8 mouse cellular contexts compared by ENCODE assay signal in the genomic region with DNA sequence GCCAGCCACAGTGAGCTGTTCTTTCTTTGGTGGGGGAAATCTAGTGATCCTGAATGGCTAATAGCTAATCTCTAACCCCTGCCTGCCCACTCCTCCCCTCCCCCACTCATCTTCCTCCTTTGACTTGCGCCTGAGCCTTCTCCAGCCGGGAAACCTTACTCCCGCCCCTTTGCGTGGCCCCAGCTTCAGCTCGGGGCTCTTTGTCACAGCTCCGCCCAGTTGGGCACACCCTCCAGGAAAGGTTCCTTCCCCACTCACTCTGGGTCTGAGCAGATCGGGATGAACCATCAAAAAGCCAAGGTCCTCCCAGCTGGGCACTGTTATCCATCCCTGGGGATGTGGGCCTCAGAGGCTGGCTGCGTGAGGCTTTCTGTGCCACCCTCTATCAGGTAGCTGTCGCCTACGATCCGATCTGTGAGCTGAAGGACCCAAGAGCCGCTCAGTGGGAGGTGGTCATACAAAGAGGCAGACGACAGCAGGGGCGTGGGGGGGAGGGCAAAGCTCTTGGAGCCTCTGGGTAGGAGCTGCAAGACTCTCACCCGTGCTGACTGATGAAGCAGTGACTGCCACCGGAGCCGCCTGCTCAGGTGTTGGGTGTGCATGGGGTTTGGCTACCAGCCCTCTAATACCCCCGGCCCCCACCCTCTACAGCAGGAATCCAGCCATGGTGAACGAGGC. TPM values are rescaled to one million over a fixed set of nuclear protein-coding genes. Genes with fewer than 3 reads are reported as not detected.
DNase-seq lines count a peak whose midpoint lies in the region; ATAC-seq and TF ChIP-seq lines count a peak whose summit lies in the region.

No protein-coding gene starts in this region.

- no peaks in the 10 kb centered on the region for H3K9me3 ChIP-seq in lung, embryonic 14.5 days (ENCODE audit: low read depth, low read length)

- peak; percentile 55 for DNase-seq in CD4-positive helper T cell, adult 2 months (ENCODE audit: low read depth, low spot score)
- peak; percentile 72 to 79 for DNase-seq in adrenal gland, adult 18-20 months (ENCODE audit: low spot score in 2 of 2)
- DNase-seq in embryo, embryonic 9.5 days (ENCODE audit: extremely low spot score) = peak; percentile 85
- peak; percentile 81 to 87 for DNase-seq in heart, adult 2 months
- DNase-seq in kidney, adult 2 months = peak; percentile 89
- DNase-seq in lung, embryonic 14.5 days = peak; percentile 89
- DNase-seq in ovary, postnatal 10 days (ENCODE audit: low spot score) = peak; percentile 31
- DNase-seq in yolk sac, embryonic 10.5 days (ENCODE audit: low spot score) = peak; percentile 91

- no peak for TF ChIP-seq CTCF in heart, adult 2 months (IDR thresholded peaks at IDR 0.05)
- no peak for TF ChIP-seq CTCF in kidney, adult 2 months (conservative IDR thresholded peaks at IDR 0.05; ENCODE audit: insufficient read depth, insufficient read length, low read depth, low read length)
- TF ChIP-seq CTCF in lung, embryonic 14.5 days (IDR thresholded peaks at IDR 0.05; ENCODE audit: low read depth) = no peak

- H3K4me3 ChIP-seq in heart, adult 2 months = peak overlapping the region; percentile 52
- H3K4me3 ChIP-seq in kidney, adult 2 months (ENCODE audit: insufficient read depth, low read depth, low read length) = peak overlapping the region; percentile 56
- peak overlapping the region; percentile 74 for H3K4me3 ChIP-seq in lung, embryonic 14.5 days (ENCODE audit: low read depth, low read length)

- no peak for TF ChIP-seq EP300 in heart, adult 2 months (IDR thresholded peaks at IDR 0.05; ENCODE audit: insufficient read depth, low read depth, low read length)

- H3K27ac ChIP-seq in heart, adult 2 months = peak overlapping the region; percentile 91
- H3K27ac ChIP-seq in kidney, adult 2 months (ENCODE audit: insufficient read depth, low read depth, low read length) = peak overlapping the region; percentile 66; the same call in 1 of the 2 replicates
- peak overlapping the region; percentile 89 for H3K27ac ChIP-seq in lung, embryonic 14.5 days (ENCODE audit: low read depth)

- no peaks in the 10 kb centered on the region for H3K36me3 ChIP-seq in heart, adult 2 months (ENCODE audit: control insufficient read depth, insufficient read depth, low read length)
- H3K36me3 ChIP-seq in kidney, adult 2 months (ENCODE audit: control insufficient read depth, insufficient read depth, low read length) = no peaks in the 10 kb centered on the region; the same call in 1 of the 2 replicates
- H3K36me3 ChIP-seq in lung, embryonic 14.5 days (ENCODE audit: insufficient read depth) = peaks cover 35% of the 10 kb centered on the region

- intact Hi-C loops in heart, adult 2 months (cut with DNase I) = loop anchor here (5.0 kb wide), 1 partner anchor 111 kb away; a partner anchor contains a TSS

- H3K9ac ChIP-seq in heart, adult 2 months (ENCODE audit: low read depth, low read length) = peak overlapping the region; percentile 65
- peak overlapping the region; percentile 54 for H3K9ac ChIP-seq in lung, embryonic 14.5 days

- peaks cover 18% of the 10 kb centered on the region for H3K4me1 ChIP-seq in heart, adult 2 months (ENCODE audit: control insufficient read depth, insufficient read depth, low read length)
- peaks cover 15% of the 10 kb centered on the region for H3K4me1 ChIP-seq in kidney, adult 2 months (ENCODE audit: control insufficient read depth, insufficient read depth, low read length)
- peaks cover 23% of the 10 kb centered on the region for H3K4me1 ChIP-seq in lung, embryonic 14.5 days (ENCODE audit: insufficient read depth)

- ATAC-seq in lung, embryonic 14.5 days (ENCODE audit: insufficient read depth) = peak; percentile 50

- no peaks in the 10 kb centered on the region for H3K79me2 ChIP-seq in heart, adult 2 months (replicated peaks; ENCODE audit: control insufficient read depth, insufficient read depth, low read length)

- H3K4me2 ChIP-seq in lung, embryonic 14.5 days = peak overlapping the region; percentile 94

- TF ChIP-seq POLR2A in heart, adult 2 months (IDR thresholded peaks at IDR 0.05; ENCODE audit: insufficient read depth, low read depth, low read length) = peak; percentile 72
- peak; percentile 26 for TF ChIP-seq POLR2A in kidney, adult 2 months (IDR thresholded peaks at IDR 0.05; ENCODE audit: low read depth, low read length)

- WGBS in heart, adult 2 months = 3% methylated on average over 19 of the region's 19 CpGs
- 5% methylated on average over 19 of the region's 19 CpGs for WGBS in kidney, adult 2 months
- whole genome bisulfite sequencing in lung, embryonic 14.5 days = under 1% methylated on average over 19 of the region's 19 CpGs

- H3K27me3 ChIP-seq in heart, adult 2 months (ENCODE audit: control insufficient read depth, insufficient read depth, low read length) = no peaks in the 10 kb centered on the region
- H3K27me3 ChIP-seq in kidney, adult 2 months (replicated peaks; ENCODE audit: control insufficient read depth, insufficient read depth, low read length) = no peaks in the 10 kb centered on the region
- no peaks in the 10 kb centered on the region for H3K27me3 ChIP-seq in lung, embryonic 14.5 days (ENCODE audit: insufficient read depth, low read length)

RNA-seq across cellular contexts. Expression of a gene that starts 2.2 kb away (rescaled TPM):
- total RNA-seq in adrenal gland, adult 18-20 months (2021) = 10 to 100 TPM; 33.8 to 37.7 TPM
- total RNA-seq in heart, adult 2 months (2021) = 10 to 100 TPM in 1 of 2 experiments, 1 to 10 TPM in 1; 8.2 to 11.0 TPM
- polyA plus RNA-seq in heart, adult 2 months (2012; rRNA removed) = 15.7 and 17.3 TPM in 2 replicates
- polyA plus RNA-seq in kidney, adult 2 months (2012; rRNA removed) = 36.3 and 48.4 TPM in 2 replicates
- polyA plus RNA-seq in lung, embryonic 14.5 days (2014; fragmentation: Nextera tagmentation; extraction: Ambion mirVana) = 18.7 and 20.4 TPM in 2 replicates

RNA-seq across cellular contexts. Expression of a gene that starts 2.5 kb away (rescaled TPM):
- total RNA-seq in adrenal gland, adult 18-20 months (2021) = 10 to 100 TPM; 11.2 to 13.8 TPM
- 1 to 10 TPM; 7.5 to 8.1 TPM for total RNA-seq in heart, adult 2 months (2021)
- polyA plus RNA-seq in heart, adult 2 months (2012; rRNA removed) = 8.9 and 9.0 TPM in 2 replicates
- 28.8 and 32.3 TPM in 2 replicates for polyA plus RNA-seq in kidney, adult 2 months (2012; rRNA removed)
- 3.6 and 4.2 TPM in 2 replicates for polyA plus RNA-seq in lung, embryonic 14.5 days (2014; fragmentation: Nextera tagmentation; extraction: Ambion mirVana)

RNA-seq across cellular contexts. Expression of a gene that starts 40.5 kb away (rescaled TPM):
- total RNA-seq in adrenal gland, adult 18-20 months (2021) = not detected
- 1,000 to 10,000 TPM; 1,237 to 1,820 TPM for total RNA-seq in heart, adult 2 months (2021)
- polyA plus RNA-seq in heart, adult 2 months (2012; rRNA removed) = 4,085 and 4,474 TPM in 2 replicates
- 0.30 and 0.58 TPM in 2 replicates for polyA plus RNA-seq in kidney, adult 2 months (2012; rRNA removed)
- polyA plus RNA-seq in lung, embryonic 14.5 days (2014; fragmentation: Nextera tagmentation; extraction: Ambion mirVana) = 17.4 TPM in 1 of 2 replicates, not detected in the other

RNA-seq across cellular contexts. Expression of a gene that starts 46.8 kb away (rescaled TPM):
- total RNA-seq in adrenal gland, adult 18-20 months (2021) = 10 to 100 TPM; 54.8 to 85.8 TPM
- 10 to 100 TPM; 38.3 to 47.1 TPM for total RNA-seq in heart, adult 2 months (2021)
- 26.8 and 40.2 TPM in 2 replicates for polyA plus RNA-seq in heart, adult 2 months (2012; rRNA removed)
- 111 and 119 TPM in 2 replicates for polyA plus RNA-seq in kidney, adult 2 months (2012; rRNA removed)
- 11.6 and 14.2 TPM in 2 replicates for polyA plus RNA-seq in lung, embryonic 14.5 days (2014; fragmentation: Nextera tagmentation; extraction: Ambion mirVana)

RNA-seq across cellular contexts. Expression of a gene that starts 55.5 kb away (rescaled TPM):
- total RNA-seq in adrenal gland, adult 18-20 months (2021) = under 1 TPM in 1 of 2 experiments, not detected in 1; 0.42 TPM
- 100 to 1,000 TPM; 117 to 262 TPM for total RNA-seq in heart, adult 2 months (2021)
- polyA plus RNA-seq in heart, adult 2 months (2012; rRNA removed) = 204 and 212 TPM in 2 replicates
- polyA plus RNA-seq in kidney, adult 2 months (2012; rRNA removed) = not detected in 2 replicates
- polyA plus RNA-seq in lung, embryonic 14.5 days (2014; fragmentation: Nextera tagmentation; extraction: Ambion mirVana) = not detected in 2 replicates

Comparison
In these comparisons a context has a peak if more than half of its experiments do, and no peak if none do; other contexts are left out.
1. Peak in every context shown above with its lines: DNase-seq, ATAC-seq, H3K4me3 ChIP-seq and H3K27ac ChIP-seq.
2. DNase-seq: peak in every context shown above with its lines; median percentile 91 in yolk sac, embryonic 10.5 days; 89 in kidney, adult 2 months; 89 in lung, embryonic 14.5 days; 85 in embryo, embryonic 9.5 days; 84 in heart, adult 2 months; 76 in adrenal gland, adult 18-20 months; 55 in CD4-positive helper T cell, adult 2 months; 31 in ovary, postnatal 10 days.
3. RNA of a gene that starts 40.5 kb away (polyA plus RNA-seq): 4,085 to 4,474 TPM in heart, adult 2 months; 0.30 to 0.58 TPM in kidney, adult 2 months and 17.4 TPM in lung, embryonic 14.5 days; every median in the first group is over 100 times any median in the second.